Mouse (Mus musculus) thymus, adult 2 months (tissue): ENCODE measurements around the gene Smad3. TPM values are rescaled to one million over a fixed set of nuclear protein-coding genes. Genes with fewer than 3 reads are reported as not detected.

Experiments
- DNase-seq: peaks from one replicate; pipeline ENCODE4 v3.0.0; 2021
- H3K27ac ChIP-seq: fragments of 200-500 bp; 2 replicates; pipeline ENCODE4 v1.5.1; 2012; ENCODE audit warnings: low read length, control low read depth; ENCODE audit not compliant: control insufficient read depth, insufficient read depth
- H3K27me3 ChIP-seq: fragments of 200-500 bp; 2 replicates; pipeline ENCODE4 v1.6.1; 2012; ENCODE audit warnings: mild to moderate bottlenecking, low read length, moderate library complexity, mixed read lengths; ENCODE audit not compliant: control insufficient read depth, insufficient read depth
- H3K36me3 ChIP-seq: fragments of 200-500 bp; 2 replicates; pipeline ENCODE4 v1.6.1; 2012; ENCODE audit warnings: mild to moderate bottlenecking, low read length, moderate library complexity; ENCODE audit not compliant: control insufficient read depth, insufficient read depth
- H3K4me1 ChIP-seq: fragments of 200-500 bp; replicated peaks from 2 replicates; pipeline ENCODE4 v1.6.1; 2012; ENCODE audit warnings: low read length; ENCODE audit not compliant: control insufficient read depth, insufficient read depth
- H3K4me3 ChIP-seq: fragments of 200-500 bp; 2 replicates; pipeline ENCODE4 v1.5.1; 2012; ENCODE audit warnings: mild to moderate bottlenecking, low read length, control low read depth, moderate library complexity; ENCODE audit not compliant: control insufficient read depth, insufficient read depth
- CTCF ChIP-seq: fragments of 200-500 bp; IDR thresholded peaks from 2 replicates; pipeline ENCODE4 v1.5.1; 2012; ENCODE audit warnings: mild to moderate bottlenecking, control low read depth, low read length, moderate library complexity, borderline replicate concordance; ENCODE audit not compliant: control insufficient read depth, poor library complexity, insufficient read depth; ENCODE audit errors: extremely low read depth
- POLR2A ChIP-seq: fragments of 200-500 bp; IDR thresholded peaks from 2 replicates; pipeline ENCODE4 v1.6.1; 2012; ENCODE audit warnings: mild to moderate bottlenecking, low read length, control low read depth, moderate library complexity; ENCODE audit not compliant: control insufficient read depth, poor library complexity, insufficient read depth; ENCODE audit errors: extremely low read depth
- WGBS: fragments of 180-500 bp; shearing (Covaris S2); methylation state at CpG from one replicate; pipeline ENCODE4 v1.1.7; 2018; 5-methylcytosine and 5-hydroxymethylcytosine counted together
- polyA plus RNA-seq: library from polyadenylated mRNA; depleted of rRNA; stranded (reverse); fragments of >200 nt; gene quantifications from 2 replicates; pipeline ENCODE4 v1.2.3, GENCODE M21; 2012

Gene Smad3
- polyA plus RNA-seq, 1 experiment, result 63.4 TPM

DNA sequence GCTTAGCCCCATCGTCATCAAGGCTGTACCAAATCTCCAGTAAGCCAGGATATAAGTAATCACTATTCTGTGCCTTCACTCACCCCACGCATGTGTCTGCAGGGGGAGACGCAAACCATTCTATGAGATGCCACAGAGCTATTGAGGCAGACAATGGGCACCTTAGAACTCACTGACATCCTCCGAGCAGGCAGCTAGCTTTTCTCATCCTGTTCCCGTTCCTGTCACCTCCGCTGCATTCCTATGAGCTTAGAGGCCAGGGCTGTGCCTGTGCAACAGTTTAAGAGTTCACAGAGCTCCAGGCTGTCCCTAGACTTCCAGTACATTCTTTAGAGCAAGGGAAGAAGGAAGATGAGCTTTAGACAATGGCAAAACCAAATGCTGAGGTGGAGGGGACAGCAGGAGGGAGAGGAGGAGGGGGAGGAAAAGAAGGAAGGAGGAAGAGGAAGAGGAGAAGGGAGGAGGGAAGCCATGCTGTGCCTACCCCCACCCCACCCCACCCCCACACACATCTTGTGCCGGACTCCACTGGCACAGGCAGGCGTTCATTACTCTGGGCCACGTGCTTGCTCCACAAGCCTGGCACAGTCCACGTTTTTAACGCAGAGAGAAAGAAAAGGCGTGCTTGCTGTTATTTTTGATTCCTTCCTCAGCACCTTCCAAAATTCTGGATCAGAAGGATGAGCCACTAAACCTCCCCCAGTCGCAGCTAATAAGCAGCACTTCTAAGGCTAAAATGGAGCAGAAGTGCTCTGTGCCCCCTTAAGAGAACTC, 14.7 kb downstream of the Smad3 start:
- no peak overlapping the region for H3K27ac ChIP-seq
- no peaks in the 10 kb centered on the region for H3K27me3 ChIP-seq
- TF ChIP-seq POLR2A (no peak), CTCF (no peak)
- no peak overlapping the region for H3K4me3 ChIP-seq
- peaks cover 72% of the 10 kb centered on the region for H3K4me1 ChIP-seq
- 96% methylated on average over 13 of the region's 13 CpGs for WGBS
- no peak for DNase-seq
- H3K36me3 ChIP-seq, result no peaks in the 10 kb centered on the region

GRCm38 (mm10) chr9:63742318-63742717, 15.5 kb downstream of the Smad3 start:
- H3K36me3 ChIP-seq, result no peaks in the 10 kb centered on the region
- no peak for TF ChIP-seq POLR2A
- no peak for TF ChIP-seq CTCF
- H3K27me3 ChIP-seq, result no peaks in the 10 kb centered on the region
- 56% methylated on average over 3 of the region's 3 CpGs for WGBS
- DNase-seq, result no peak
- no peak overlapping the region for H3K27ac ChIP-seq
- H3K4me1 ChIP-seq, result peaks cover 74% of the 10 kb centered on the region
- no peak overlapping the region for H3K4me3 ChIP-seq

GRCm38 (mm10) chr9:63741792-63742191, 16.0 kb downstream of the Smad3 start:
- Histone ChIP-seq H3K4me1 (peaks cover 76% of the 10 kb centered on the region), H3K36me3 (no peaks in the 10 kb centered on the region), H3K27ac (no peak overlapping the region), H3K27me3 (no peaks in the 10 kb centered on the region), H3K4me3 (no peak overlapping the region)
- DNase-seq, result no peak
- 37% methylated on average over 6 of the region's 6 CpGs for WGBS
- TF ChIP-seq POLR2A (no peak), CTCF (no peak)

GRCm38 (mm10) chr9:63740320-63740841, 17.4 kb downstream of the Smad3 start:
- TF ChIP-seq CTCF (no peak), POLR2A (no peak)
- peak; percentile 69 for DNase-seq
- peak overlapping the region; percentile 6; the same call in 1 of the 2 replicates for H3K27ac ChIP-seq
- no peaks in the 10 kb centered on the region for H3K27me3 ChIP-seq
- H3K4me3 ChIP-seq, result no peak overlapping the region
- H3K4me1 ChIP-seq, result peaks cover 84% of the 10 kb centered on the region
- 12% methylated on average over 10 of the region's 10 CpGs for WGBS
- no peaks in the 10 kb centered on the region for H3K36me3 ChIP-seq

- Histone ChIP-seq H3K4me3 (0 out of 2 replicates have a peak overlapping the region, but pooled peaks have one; percentile 4), H3K4me1 (peaks cover 94% of the 10 kb centered on the region), H3K36me3 (no peaks in the 10 kb centered on the region), H3K27me3 (no peaks in the 10 kb centered on the region), H3K27ac (peak overlapping the region; percentile 71)
- TF ChIP-seq CTCF (0 out of 2 replicates have a peak, but pooled peaks have one; percentile 26), POLR2A (peak; percentile 30; the same call in 1 of the 2 replicates)
- 0% methylated on average over 11 of the region's 11 CpGs for WGBS
- DNase-seq, result peak; percentile 80
These were observed 19.0 kb downstream of the Smad3 start for GRCm38 (mm10) chr9:63738830-63739229.

GRCm38 (mm10) chr9:63738086-63738701, 19.6 kb downstream of the Smad3 start:
- H3K27ac ChIP-seq, result peak overlapping the region; percentile 94
- H3K4me3 ChIP-seq, result peak overlapping the region; percentile 6; the same call in 1 of the 2 replicates
- H3K4me1 ChIP-seq, result peaks cover 93% of the 10 kb centered on the region
- 5% methylated on average over 12 of the region's 12 CpGs for WGBS
- no peaks in the 10 kb centered on the region for H3K27me3 ChIP-seq
- DNase-seq, result no peak
- H3K36me3 ChIP-seq, result no peaks in the 10 kb centered on the region
- TF ChIP-seq POLR2A (no peak), CTCF (no peak)
